Mouse (Mus musculus) olfactory bulb, adult 2 months (tissue): ENCODE data around the gene Serhl. TPM values are rescaled to one million over a fixed set of nuclear protein-coding genes. Genes with fewer than 3 reads are reported as not detected.

ENCODE experiments used
- H3K27ac ChIP-seq: fragments of 200-500 bp; 2 replicates; pipeline ENCODE4 v1.5.1; 2012; ENCODE audit warnings: low read depth, low read length; ENCODE audit not compliant: insufficient read depth
- H3K4me1 ChIP-seq: fragments of 200-500 bp; 2 replicates; pipeline ENCODE4 v1.6.1; 2012; ENCODE audit warnings: low read length; ENCODE audit not compliant: control insufficient read depth, insufficient read depth
- H3K4me3 ChIP-seq: fragments of 200-500 bp; 2 replicates; pipeline ENCODE4 v1.5.1; 2012; ENCODE audit warnings: mild to moderate bottlenecking, low read depth, low read length, moderate library complexity; ENCODE audit not compliant: insufficient read depth
- CTCF ChIP-seq: fragments of 200-500 bp; IDR thresholded peaks from 2 replicates; pipeline ENCODE4 v1.5.1; 2012; ENCODE audit warnings: low read depth, mild to moderate bottlenecking, low read length, moderate library complexity; ENCODE audit not compliant: insufficient read depth
- POLR2A ChIP-seq: fragments of 200-500 bp; IDR thresholded peaks from 2 replicates; pipeline ENCODE4 v1.6.1; 2012; ENCODE audit warnings: mild to moderate bottlenecking, low read depth, low read length, moderate library complexity; ENCODE audit not compliant: insufficient read depth
- WGBS: fragments of 180-500 bp; shearing (Covaris S2); methylation state at CpG from one replicate; pipeline ENCODE4 v1.1.7; 2018; 5-methylcytosine and 5-hydroxymethylcytosine counted together
- polyA plus RNA-seq: library from polyadenylated mRNA; stranded (reverse); fragments of >200 nt; gene quantifications from 2 replicates; pipeline ENCODE4 v1.2.4, GENCODE M21; 2012; ENCODE audit warnings: low replicate concordance; ENCODE audit not compliant: missing spikeins, insufficient read depth, insufficient read length

Serhl gene
- polyA plus RNA-seq, 1 experiment: not detected

- no peak for TF ChIP-seq POLR2A
- TF ChIP-seq CTCF: no peak
- Histone ChIP-seq H3K4me3 (no peak overlapping the region), H3K27ac (no peak overlapping the region), H3K4me1 (peaks cover 7% of the 10 kb centered on the region)
- WGBS: 81% methylated on average over 4 of the region's 4 CpGs
These were observed 61.4 kb downstream of the Serhl start for GRCm38 (mm10) chr15:83150694-83151093.

- Histone ChIP-seq H3K4me3 (no peak overlapping the region), H3K4me1 (peaks cover 19% of the 10 kb centered on the region), H3K27ac (no peak overlapping the region)
- TF ChIP-seq POLR2A (no peak), CTCF (no peak)
- 96% methylated on average over 7 of the region's 7 CpGs for WGBS
These were observed 65.0 kb downstream of the Serhl start for GRCm38 (mm10) chr15:83154309-83154708.

GRCm38 (mm10) chr15:83155672-83156419 is 66.5 kb downstream of the Serhl start:
- Histone ChIP-seq H3K4me1 (peaks cover 19% of the 10 kb centered on the region), H3K4me3 (no peak overlapping the region), H3K27ac (no peak overlapping the region)
- WGBS: 81% methylated on average over 6 of the region's 6 CpGs
- TF ChIP-seq CTCF (no peak), POLR2A (no peak)

- H3K4me3 ChIP-seq: no peak overlapping the region
- WGBS: 54% methylated on average over 11 of the region's 11 CpGs
- H3K27ac ChIP-seq: peak overlapping the region; percentile 58
- TF ChIP-seq CTCF (peak; percentile 51), POLR2A (no peak)
- H3K4me1 ChIP-seq: peaks cover 16% of the 10 kb centered on the region
These were observed 67.8 kb downstream of the Serhl start for GRCm38 (mm10) chr15:83156929-83157666.

GRCm38 (mm10) chr15:83157667-83158064 is 68.4 kb downstream of the Serhl start:
- no peak for TF ChIP-seq POLR2A
- no peak for TF ChIP-seq CTCF
- Histone ChIP-seq H3K4me3 (no peak overlapping the region), H3K4me1 (peaks cover 16% of the 10 kb centered on the region), H3K27ac (no peak overlapping the region; the same call in 1 of the 2 replicates)
- WGBS: 98% methylated on average over 6 of the region's 6 CpGs

GRCm38 (mm10) chr15:83158587-83159160 is 69.4 kb downstream of the Serhl start:
- TF ChIP-seq CTCF (no peak), POLR2A (no peak)
- no peak overlapping the region for H3K27ac ChIP-seq
- H3K4me1 ChIP-seq: peaks cover 16% of the 10 kb centered on the region
- no peak overlapping the region for H3K4me3 ChIP-seq
- 95% methylated on average over 7 of the region's 7 CpGs for WGBS

GRCm38 (mm10) chr15:83159823-83160222 is 70.5 kb downstream of the Serhl start:
- TF ChIP-seq POLR2A (no peak), CTCF (no peak)
- Histone ChIP-seq H3K4me1 (peaks cover 17% of the 10 kb centered on the region), H3K4me3 (no peak overlapping the region), H3K27ac (no peak overlapping the region)
- 91% methylated on average over 9 of the region's 9 CpGs for WGBS

GRCm38 (mm10) chr15:83160561-83160960 is 71.3 kb downstream of the Serhl start:
- Histone ChIP-seq H3K4me1 (peaks cover 17% of the 10 kb centered on the region), H3K27ac (no peak overlapping the region), H3K4me3 (no peak overlapping the region)
- 97% methylated on average over 4 of the region's 4 CpGs for WGBS
- TF ChIP-seq CTCF (no peak), POLR2A (no peak)

- 65% methylated on average over 10 of the region's 10 CpGs for WGBS
- Histone ChIP-seq H3K27ac (no peak overlapping the region), H3K4me1 (peaks cover 17% of the 10 kb centered on the region), H3K4me3 (no peak overlapping the region)
- TF ChIP-seq CTCF: no peak
- TF ChIP-seq POLR2A: no peak
These were observed 71.9 kb downstream of the Serhl start for GRCm38 (mm10) chr15:83161062-83161748.
